Mouse (Mus musculus): ENCODE measurements around the gene Insrr. TPM values are rescaled to one million over a fixed set of nuclear protein-coding genes. Genes with fewer than 3 reads are reported as not detected.
A peak's percentile ranks its signal among the peaks of the same experiment; 100 is the strongest.

The Insrr gene
- polyA plus RNA-seq, 1 experiment = 0.58 TPM

DNA sequence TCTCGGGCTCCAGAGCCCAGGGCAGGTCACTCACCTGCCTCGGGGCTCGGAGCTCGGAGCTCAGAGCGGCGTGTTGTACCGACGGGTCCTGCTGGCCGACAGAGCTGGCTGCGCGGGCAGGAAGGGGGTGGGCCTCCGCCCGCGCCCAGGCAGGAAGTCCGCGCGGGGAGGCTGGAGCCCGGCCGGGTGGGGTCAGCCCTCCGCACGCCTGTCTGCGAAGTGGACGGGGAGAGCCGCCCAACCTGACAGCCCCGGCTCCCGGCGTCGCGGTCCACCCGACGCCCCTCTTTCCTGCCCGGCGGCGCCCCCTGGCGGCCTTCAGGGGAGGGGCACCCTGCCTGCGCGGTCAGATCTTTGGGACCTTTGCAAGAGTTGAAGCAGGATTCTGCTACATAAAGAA lies 27.9 kb upstream of the Insrr start:
- Histone ChIP-seq H3K27ac (ENCODE audit: control insufficient read depth, insufficient read depth, low read length) (no peak overlapping the region), H3K36me3 (ENCODE audit: control insufficient read depth, insufficient read depth, low read length) (no peaks in the 10 kb centered on the region), H3K27me3 (ENCODE audit: control insufficient read depth, insufficient read depth, low read length) (no peaks in the 10 kb centered on the region; the same call in 1 of the 2 replicates), H3K4me1 (replicated peaks; ENCODE audit: control insufficient read depth, insufficient read depth, low read length) (peaks cover 24% of the 10 kb centered on the region), H3K4me3 (ENCODE audit: control insufficient read depth, insufficient read depth, low read length) (peak overlapping the region; percentile 34)
- TF ChIP-seq CTCF (IDR thresholded peaks at IDR 0.05; ENCODE audit: borderline replicate concordance, control insufficient read depth, extremely low read depth, insufficient read depth, low read length, poor library complexity) (peak; percentile 100), POLR2A (IDR thresholded peaks at IDR 0.05; ENCODE audit: control insufficient read depth, extremely low read depth, insufficient read depth, low read length, poor library complexity) (no peak)
- DNase-seq = peak; percentile 82
- under 1% methylated on average over 36 of the region's 37 CpGs for WGBS

DNA sequence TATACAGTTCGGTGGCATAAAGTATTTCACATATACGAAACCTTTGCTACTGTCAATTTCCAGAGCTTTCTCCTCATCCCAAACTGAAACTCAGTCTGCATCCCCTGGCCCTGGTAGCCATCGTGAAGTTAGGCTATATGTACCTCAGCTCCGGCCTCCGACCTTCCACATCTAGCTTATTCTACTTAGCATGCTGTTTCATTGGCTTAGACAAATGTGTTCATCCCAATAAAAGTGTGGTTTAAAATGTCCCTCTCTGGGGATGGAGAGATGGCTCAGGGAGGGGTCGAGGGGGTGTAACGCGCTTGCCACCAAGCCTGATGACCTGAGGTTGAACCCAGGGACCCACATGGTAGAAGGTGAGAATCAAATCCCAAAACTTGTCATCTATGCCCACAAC lies 27.2 kb upstream of the Insrr start:
- H3K4me3 ChIP-seq (ENCODE audit: control insufficient read depth, insufficient read depth, low read length) = no peak overlapping the region
- no peaks in the 10 kb centered on the region for H3K36me3 ChIP-seq (ENCODE audit: control insufficient read depth, insufficient read depth, low read length)
- DNase-seq = no peak
- H3K27ac ChIP-seq (ENCODE audit: control insufficient read depth, insufficient read depth, low read length) = no peak overlapping the region
- no peak for TF ChIP-seq POLR2A (IDR thresholded peaks at IDR 0.05; ENCODE audit: control insufficient read depth, extremely low read depth, insufficient read depth, low read length, poor library complexity)
- no peak for TF ChIP-seq CTCF (IDR thresholded peaks at IDR 0.05; ENCODE audit: borderline replicate concordance, control insufficient read depth, extremely low read depth, insufficient read depth, low read length, poor library complexity)
- peaks cover 18% of the 10 kb centered on the region for H3K4me1 ChIP-seq (replicated peaks; ENCODE audit: control insufficient read depth, insufficient read depth, low read length)
- no peaks in the 10 kb centered on the region; the same call in 1 of the 2 replicates for H3K27me3 ChIP-seq (ENCODE audit: control insufficient read depth, insufficient read depth, low read length)
- 83% methylated on average over 8 of the region's 8 CpGs for WGBS

DNA sequence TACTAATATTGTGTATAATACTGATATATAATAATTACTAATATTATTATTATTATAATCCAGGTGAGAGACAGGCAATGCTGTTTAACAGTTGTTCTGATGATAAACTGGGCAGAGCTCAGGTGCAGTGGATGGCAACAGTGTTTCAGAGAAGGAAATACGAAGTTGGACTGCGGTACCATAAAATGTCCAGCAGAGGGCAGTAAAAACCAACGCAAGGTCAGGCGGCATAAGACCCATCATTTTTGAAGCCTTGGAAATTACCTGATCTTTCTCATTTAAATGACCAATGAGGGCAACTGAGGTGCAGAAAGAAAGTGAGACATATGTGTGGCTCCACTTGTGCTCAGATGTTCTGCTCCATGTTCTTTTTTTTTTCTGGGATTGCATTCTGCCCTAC lies 26.5 kb upstream of the Insrr start:
- 0% methylated on average over 4 of the region's 4 CpGs for WGBS
- TF ChIP-seq CTCF (IDR thresholded peaks at IDR 0.05; ENCODE audit: borderline replicate concordance, control insufficient read depth, extremely low read depth, insufficient read depth, low read length, poor library complexity) (no peak), POLR2A (IDR thresholded peaks at IDR 0.05; ENCODE audit: control insufficient read depth, extremely low read depth, insufficient read depth, low read length, poor library complexity) (no peak)
- Histone ChIP-seq H3K27ac (ENCODE audit: control insufficient read depth, insufficient read depth, low read length) (no peak overlapping the region), H3K36me3 (ENCODE audit: control insufficient read depth, insufficient read depth, low read length) (no peaks in the 10 kb centered on the region), H3K4me1 (replicated peaks; ENCODE audit: control insufficient read depth, insufficient read depth, low read length) (peaks cover 11% of the 10 kb centered on the region), H3K4me3 (ENCODE audit: control insufficient read depth, insufficient read depth, low read length) (no peak overlapping the region), H3K27me3 (ENCODE audit: control insufficient read depth, insufficient read depth, low read length) (no peaks in the 10 kb centered on the region; the same call in 1 of the 2 replicates)
- DNase-seq = peak; percentile 47

DNA sequence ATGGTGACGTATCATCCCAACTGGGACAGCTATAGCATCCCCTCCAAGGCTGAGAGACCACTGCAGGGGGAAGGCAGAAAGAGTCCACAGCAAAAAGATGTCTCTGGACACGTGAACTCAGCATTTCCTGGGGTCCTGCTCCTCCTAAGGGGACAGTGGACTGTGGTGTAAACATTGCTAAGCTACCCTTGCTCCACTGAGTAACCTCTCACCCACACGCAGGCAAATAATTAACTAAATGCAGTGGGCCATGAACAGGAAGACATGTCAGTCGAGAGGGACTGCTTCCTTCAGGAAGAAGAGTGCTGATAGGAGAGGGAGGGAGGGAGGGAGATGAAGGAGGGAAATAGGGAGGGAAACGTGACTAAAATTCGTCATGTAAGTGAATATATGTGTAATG lies 25.7 kb upstream of the Insrr start:
- DNase-seq = no peak
- TF ChIP-seq POLR2A (IDR thresholded peaks at IDR 0.05; ENCODE audit: control insufficient read depth, extremely low read depth, insufficient read depth, low read length, poor library complexity) = no peak
- no peak for TF ChIP-seq CTCF (IDR thresholded peaks at IDR 0.05; ENCODE audit: borderline replicate concordance, control insufficient read depth, extremely low read depth, insufficient read depth, low read length, poor library complexity)
- no peaks in the 10 kb centered on the region; the same call in 1 of the 2 replicates for H3K27me3 ChIP-seq (ENCODE audit: control insufficient read depth, insufficient read depth, low read length)
- peaks cover 9% of the 10 kb centered on the region for H3K4me1 ChIP-seq (replicated peaks; ENCODE audit: control insufficient read depth, insufficient read depth, low read length)
- H3K27ac ChIP-seq (ENCODE audit: control insufficient read depth, insufficient read depth, low read length) = no peak overlapping the region
- 65% methylated on average over 6 of the region's 6 CpGs for WGBS
- no peaks in the 10 kb centered on the region for H3K36me3 ChIP-seq (ENCODE audit: control insufficient read depth, insufficient read depth, low read length)
- no peak overlapping the region for H3K4me3 ChIP-seq (ENCODE audit: control insufficient read depth, insufficient read depth, low read length)

DNA sequence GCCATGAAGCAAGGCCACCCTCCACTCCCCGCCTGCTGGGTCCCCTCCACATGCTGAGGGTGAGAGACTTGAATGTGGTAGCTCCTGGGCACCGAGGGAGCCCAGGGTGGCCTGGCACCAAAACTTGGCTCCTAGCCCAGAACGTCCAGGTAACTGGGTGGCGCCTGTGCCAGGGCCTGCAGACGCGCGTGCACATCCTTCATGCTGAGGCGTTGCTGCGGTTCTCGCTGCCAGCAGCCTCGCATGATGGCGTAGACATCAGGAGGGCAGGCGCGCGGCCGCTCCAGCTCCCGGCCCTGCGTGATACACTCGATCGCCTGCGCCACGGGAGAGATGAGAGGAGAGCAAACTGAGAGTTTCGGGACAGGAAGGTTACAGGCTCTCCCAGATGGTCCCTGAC lies 18.5 kb upstream of the Insrr start:
- Histone ChIP-seq H3K4me1 (replicated peaks; ENCODE audit: control insufficient read depth, insufficient read depth, low read length) (no peaks in the 10 kb centered on the region), H3K27ac (ENCODE audit: control insufficient read depth, insufficient read depth, low read length) (no peak overlapping the region), H3K4me3 (ENCODE audit: control insufficient read depth, insufficient read depth, low read length) (no peak overlapping the region), H3K36me3 (ENCODE audit: control insufficient read depth, insufficient read depth, low read length) (no peaks in the 10 kb centered on the region), H3K27me3 (ENCODE audit: control insufficient read depth, insufficient read depth, low read length) (no peaks in the 10 kb centered on the region)
- no peak for DNase-seq
- 68% methylated on average over 23 of the region's 23 CpGs for WGBS
- TF ChIP-seq POLR2A (IDR thresholded peaks at IDR 0.05; ENCODE audit: control insufficient read depth, extremely low read depth, insufficient read depth, low read length, poor library complexity) (no peak), CTCF (IDR thresholded peaks at IDR 0.05; ENCODE audit: borderline replicate concordance, control insufficient read depth, extremely low read depth, insufficient read depth, low read length, poor library complexity) (no peak)

DNA sequence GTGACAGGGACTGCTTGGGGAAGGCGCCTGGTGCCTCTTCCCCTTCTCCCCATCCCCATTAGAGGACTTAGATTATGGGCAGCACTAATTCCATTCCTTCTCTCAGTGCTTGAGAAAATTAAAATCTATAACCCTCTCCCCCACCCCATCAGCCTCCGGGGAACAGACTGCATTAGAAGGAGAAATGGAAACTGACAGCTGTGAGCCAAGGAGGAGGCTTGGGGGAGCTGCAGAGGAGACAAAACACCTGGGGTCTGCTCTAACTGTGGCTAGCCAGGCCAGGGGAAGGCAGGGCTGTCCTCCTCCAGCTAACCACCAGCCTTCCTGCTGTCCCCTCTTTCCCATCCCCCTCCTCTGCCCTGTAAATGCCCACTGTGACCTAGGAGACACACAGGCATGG lies 17.7 kb upstream of the Insrr start:
- Histone ChIP-seq H3K36me3 (ENCODE audit: control insufficient read depth, insufficient read depth, low read length) (no peaks in the 10 kb centered on the region), H3K4me1 (replicated peaks; ENCODE audit: control insufficient read depth, insufficient read depth, low read length) (no peaks in the 10 kb centered on the region), H3K27me3 (ENCODE audit: control insufficient read depth, insufficient read depth, low read length) (no peaks in the 10 kb centered on the region), H3K4me3 (ENCODE audit: control insufficient read depth, insufficient read depth, low read length) (no peak overlapping the region), H3K27ac (ENCODE audit: control insufficient read depth, insufficient read depth, low read length) (no peak overlapping the region)
- no peak for TF ChIP-seq CTCF (IDR thresholded peaks at IDR 0.05; ENCODE audit: borderline replicate concordance, control insufficient read depth, extremely low read depth, insufficient read depth, low read length, poor library complexity)
- TF ChIP-seq POLR2A (IDR thresholded peaks at IDR 0.05; ENCODE audit: control insufficient read depth, extremely low read depth, insufficient read depth, low read length, poor library complexity) = no peak
- DNase-seq = no peak
- WGBS = 52% methylated on average over 2 of the region's 2 CpGs
